Mouse (Mus musculus): ENCODE results near the gene Chd9. TPM values are rescaled to one million over a fixed set of nuclear protein-coding genes. Genes with fewer than 3 reads are reported as not detected.

The Chd9 gene
- polyA plus RNA-seq, 1 experiment from 2014 or later, result 25.3 TPM

DNA sequence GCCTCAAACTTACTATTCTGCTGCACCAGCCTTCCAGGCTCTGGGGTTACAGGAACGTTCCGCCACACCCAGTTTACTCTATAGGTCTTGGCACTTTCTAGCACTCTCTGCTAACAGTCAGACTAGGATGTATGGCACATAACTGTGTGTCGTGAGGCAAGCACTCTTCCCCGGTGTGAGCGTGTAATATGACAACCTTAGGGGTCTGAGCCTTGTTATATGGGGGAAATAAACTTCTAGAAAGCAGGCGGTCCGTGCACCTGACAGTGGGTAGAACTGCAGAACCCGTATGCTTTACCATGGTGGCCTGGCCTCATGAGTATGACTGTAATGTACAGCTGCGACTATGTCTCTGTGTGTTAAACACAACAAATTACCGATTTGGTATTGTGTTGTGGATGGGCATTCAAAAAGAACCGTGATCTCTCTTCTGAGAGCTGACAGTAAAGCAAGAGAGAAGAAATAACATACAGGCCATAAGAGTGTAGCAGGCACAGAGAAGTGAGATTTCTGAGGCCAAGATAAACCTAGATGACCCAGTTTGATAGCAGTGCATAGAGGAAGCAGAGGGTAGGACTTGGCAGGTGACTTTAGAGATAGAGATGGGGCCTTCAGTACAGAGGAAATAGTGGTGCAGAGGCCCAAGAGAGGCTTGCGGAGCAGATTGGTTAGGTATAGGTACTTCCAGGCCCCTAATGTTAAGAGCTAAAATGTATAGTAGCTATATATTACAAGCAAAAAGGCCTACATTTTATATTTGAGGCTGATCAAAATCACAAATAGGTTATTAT, 249.1 kb downstream of the Chd9 start:
- Histone ChIP-seq H3K9ac (ENCODE audit: low read depth, low read length) (no peak overlapping the region), H3K9me3 (ENCODE audit: control insufficient read depth, low read length) (no peaks in the 10 kb centered on the region), H3K4me3 (ENCODE audit: low read depth, low read length) (no peak overlapping the region), H3K36me3 (ENCODE audit: control insufficient read depth, insufficient read depth, low read length) (0 out of 2 replicates have a peak, but pooled peaks cover 3% of the 10 kb centered on the region), H3K27me3 (replicated peaks; ENCODE audit: control insufficient read depth, insufficient read depth, low read length) (no peaks in the 10 kb centered on the region), H3K27ac (ENCODE audit: low read depth, low read length) (no peak overlapping the region), H3K4me1 (replicated peaks; ENCODE audit: control insufficient read depth, insufficient read depth, low read length) (peaks cover 6% of the 10 kb centered on the region), H3K4me2 (no peak overlapping the region)
- peak; percentile 56; the same call in 1 of the 2 replicates for ATAC-seq (replicated peaks; ENCODE audit: low FRiP score)
- DNase-seq (ENCODE audit: low spot score), result no peak
- 73% methylated on average over 12 of the region's 12 CpGs for WGBS

DNA sequence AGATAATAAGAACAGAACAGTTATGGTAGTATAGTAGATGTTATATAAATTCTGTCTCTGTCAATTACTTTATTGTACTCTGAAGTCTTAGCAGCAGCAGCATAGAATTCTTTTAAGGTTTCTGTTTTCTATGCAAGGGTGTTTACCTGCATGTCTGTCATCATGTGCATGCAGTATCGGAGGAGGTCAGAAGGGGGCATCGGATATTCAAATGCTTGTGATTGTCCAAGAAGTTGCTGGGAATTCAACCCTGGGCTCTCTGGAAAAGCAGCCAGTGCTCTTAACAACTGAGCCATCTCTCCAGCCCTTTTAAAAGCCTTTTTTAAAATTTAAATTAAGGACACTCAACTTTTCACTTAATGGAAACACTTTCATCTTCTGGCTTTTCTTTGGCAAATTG, 251.5 kb downstream of the Chd9 start:
- H3K27me3 ChIP-seq (replicated peaks; ENCODE audit: control insufficient read depth, insufficient read depth, low read length), result no peaks in the 10 kb centered on the region
- no peak overlapping the region for H3K4me3 ChIP-seq (ENCODE audit: low read depth, low read length)
- no peak for DNase-seq (ENCODE audit: low spot score)
- H3K36me3 ChIP-seq (ENCODE audit: control insufficient read depth, insufficient read depth, low read length), result 0 out of 2 replicates have a peak, but pooled peaks cover 3% of the 10 kb centered on the region
- 89% methylated on average over 2 of the region's 2 CpGs for WGBS
- no peak overlapping the region for H3K4me2 ChIP-seq
- no peak for ATAC-seq (replicated peaks; ENCODE audit: low FRiP score)
- H3K27ac ChIP-seq (ENCODE audit: low read depth, low read length), result no peak overlapping the region
- H3K9me3 ChIP-seq (ENCODE audit: control insufficient read depth, low read length), result no peaks in the 10 kb centered on the region
- H3K9ac ChIP-seq (ENCODE audit: low read depth, low read length), result no peak overlapping the region
- H3K4me1 ChIP-seq (replicated peaks; ENCODE audit: control insufficient read depth, insufficient read depth, low read length), result peaks cover 6% of the 10 kb centered on the region

DNA sequence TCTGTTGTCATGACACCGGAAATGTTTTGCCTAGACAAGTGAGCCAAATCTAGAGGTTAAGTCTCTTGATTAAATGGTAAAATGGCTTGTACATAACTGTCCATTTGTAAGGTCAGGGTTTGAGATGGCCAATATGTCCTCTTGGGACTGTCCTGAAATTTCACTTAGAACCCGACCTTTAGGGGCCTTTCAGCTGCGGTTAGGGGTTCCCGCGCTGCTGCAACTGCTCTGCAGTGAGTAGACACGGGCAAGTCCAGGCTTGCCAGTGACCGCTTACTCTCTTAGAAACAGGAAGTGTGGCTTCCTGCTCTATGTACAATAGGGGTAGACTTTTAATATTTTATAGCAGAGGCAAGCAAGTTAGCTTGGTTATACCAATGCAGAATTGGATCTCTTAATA, 253.8 kb downstream of the Chd9 start:
- ATAC-seq (replicated peaks; ENCODE audit: low FRiP score) (peak; percentile 71; the same call in 1 of the 2 replicates), DNase-seq (ENCODE audit: low spot score) (no peak)
- H3K9ac ChIP-seq (ENCODE audit: low read depth, low read length), result no peak overlapping the region
- peaks cover 6% of the 10 kb centered on the region; the same call in 1 of the 2 replicates for H3K36me3 ChIP-seq (ENCODE audit: control insufficient read depth, insufficient read depth, low read length)
- H3K4me1 ChIP-seq (replicated peaks; ENCODE audit: control insufficient read depth, insufficient read depth, low read length), result peaks cover 6% of the 10 kb centered on the region
- no peak overlapping the region for H3K4me3 ChIP-seq (ENCODE audit: low read depth, low read length)
- peak overlapping the region; percentile 13; the same call in 1 of the 2 replicates for H3K4me2 ChIP-seq
- no peaks in the 10 kb centered on the region for H3K9me3 ChIP-seq (ENCODE audit: control insufficient read depth, low read length)
- H3K27ac ChIP-seq (ENCODE audit: low read depth, low read length), result 0 out of 2 replicates have a peak overlapping the region, but pooled peaks have one; percentile 28
- no peaks in the 10 kb centered on the region for H3K27me3 ChIP-seq (replicated peaks; ENCODE audit: control insufficient read depth, insufficient read depth, low read length)
- WGBS, result 48% methylated on average over 7 of the region's 7 CpGs

DNA sequence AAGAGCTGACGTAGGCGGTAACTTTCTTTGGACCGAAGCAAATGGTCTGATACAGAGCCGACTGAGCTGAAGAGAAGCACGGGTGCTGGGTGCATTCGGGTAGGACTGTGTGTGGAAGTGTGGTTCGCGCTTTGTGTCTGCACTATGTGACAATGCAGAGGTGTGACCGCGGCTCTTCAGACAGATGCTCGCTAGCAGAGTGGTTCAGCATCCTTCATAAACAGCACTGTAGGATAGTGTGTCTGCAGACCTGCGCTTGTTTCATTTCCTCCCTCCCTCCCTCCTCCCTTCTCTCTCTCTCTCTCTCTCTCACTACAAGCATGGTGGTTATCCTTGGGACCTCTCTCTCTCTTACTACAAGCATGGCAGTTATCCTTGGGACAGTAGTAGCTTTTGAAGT, 254.3 kb downstream of the Chd9 start:
- no peak; the same call in 1 of the 2 replicates for ATAC-seq (replicated peaks; ENCODE audit: low FRiP score)

DNA sequence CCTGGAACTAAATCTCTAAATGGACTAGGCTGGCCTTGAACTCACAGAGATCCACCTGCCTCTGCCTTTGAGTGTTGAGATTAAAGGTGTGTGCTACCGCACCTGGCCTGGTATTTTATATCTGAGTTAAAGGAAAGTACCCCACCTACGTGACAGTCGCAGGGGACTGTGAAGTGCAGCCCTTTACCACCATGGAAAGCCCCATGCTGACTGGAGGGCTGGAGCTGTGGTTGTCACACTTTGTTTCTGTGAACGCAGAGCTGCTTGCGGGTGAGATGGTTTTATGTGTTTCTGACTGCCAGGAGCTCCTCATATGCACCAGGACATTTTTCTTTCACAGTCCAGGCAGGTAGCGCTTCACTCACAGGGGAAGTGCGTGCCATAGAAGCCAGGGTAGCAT, 260.3 kb downstream of the Chd9 start:
- H3K9ac ChIP-seq (ENCODE audit: low read depth, low read length), result no peak overlapping the region
- DNase-seq (ENCODE audit: low spot score) (no peak), ATAC-seq (replicated peaks; ENCODE audit: low FRiP score) (no peak)
- no peaks in the 10 kb centered on the region for H3K4me1 ChIP-seq (replicated peaks; ENCODE audit: control insufficient read depth, insufficient read depth, low read length)
- no peaks in the 10 kb centered on the region for H3K9me3 ChIP-seq (ENCODE audit: control insufficient read depth, low read length)
- 92% methylated on average over 7 of the region's 7 CpGs for WGBS
- H3K4me3 ChIP-seq (ENCODE audit: low read depth, low read length), result no peak overlapping the region
- H3K27me3 ChIP-seq (replicated peaks; ENCODE audit: control insufficient read depth, insufficient read depth, low read length), result no peaks in the 10 kb centered on the region
- H3K27ac ChIP-seq (ENCODE audit: low read depth, low read length), result no peak overlapping the region
- no peak overlapping the region for H3K4me2 ChIP-seq
- peaks cover 3% of the 10 kb centered on the region; the same call in 1 of the 2 replicates for H3K36me3 ChIP-seq (ENCODE audit: control insufficient read depth, insufficient read depth, low read length)

More for the DNA sequence above, 254.3 kb downstream of the Chd9 start:
- Histone ChIP-seq H3K4me3 (ENCODE audit: low read depth, low read length) (no peak overlapping the region), H3K27ac (ENCODE audit: low read depth, low read length) (no peak overlapping the region), H3K4me2 (peak overlapping the region; percentile 13; the same call in 1 of the 2 replicates), H3K27me3 (replicated peaks; ENCODE audit: control insufficient read depth, insufficient read depth, low read length) (no peaks in the 10 kb centered on the region), H3K4me1 (replicated peaks; ENCODE audit: control insufficient read depth, insufficient read depth, low read length) (peaks cover under 1% of the 10 kb centered on the region), H3K9ac (ENCODE audit: low read depth, low read length) (no peak overlapping the region), H3K36me3 (ENCODE audit: control insufficient read depth, insufficient read depth, low read length) (peaks cover 6% of the 10 kb centered on the region; the same call in 1 of the 2 replicates), H3K9me3 (ENCODE audit: control insufficient read depth, low read length) (no peaks in the 10 kb centered on the region)
- DNase-seq (ENCODE audit: low spot score), result no peak
- 79% methylated on average over 12 of the region's 12 CpGs for WGBS

DNA sequence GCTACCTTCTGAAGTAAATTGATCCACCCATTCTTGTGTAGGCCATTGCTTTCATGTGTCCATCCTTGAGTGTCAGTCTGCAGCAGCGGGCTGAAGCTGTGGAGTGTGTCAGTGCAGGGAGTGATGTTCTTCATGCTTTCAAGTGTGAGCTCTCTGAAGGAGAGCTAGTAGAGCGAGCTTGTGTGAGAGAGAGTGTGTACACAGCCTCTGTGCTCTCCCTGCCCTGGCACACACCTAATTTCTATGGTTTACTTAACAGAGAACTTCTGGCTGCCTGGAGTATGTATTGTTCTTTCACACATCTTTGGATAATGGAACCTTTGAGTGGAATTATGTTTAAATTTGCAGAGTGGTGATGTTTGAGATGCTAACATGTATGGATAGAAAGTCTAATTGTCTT, 261.4 kb downstream of the Chd9 start:
- Histone ChIP-seq H3K27ac (ENCODE audit: low read depth, low read length) (no peak overlapping the region), H3K27me3 (replicated peaks; ENCODE audit: control insufficient read depth, insufficient read depth, low read length) (no peaks in the 10 kb centered on the region), H3K9me3 (ENCODE audit: control insufficient read depth, low read length) (no peaks in the 10 kb centered on the region), H3K4me2 (no peak overlapping the region), H3K4me1 (replicated peaks; ENCODE audit: control insufficient read depth, insufficient read depth, low read length) (no peaks in the 10 kb centered on the region), H3K36me3 (ENCODE audit: control insufficient read depth, insufficient read depth, low read length) (peaks cover 3% of the 10 kb centered on the region; the same call in 1 of the 2 replicates), H3K4me3 (ENCODE audit: low read depth, low read length) (no peak overlapping the region), H3K9ac (ENCODE audit: low read depth, low read length) (no peak overlapping the region)
- 85% methylated on average over 2 of the region's 2 CpGs for WGBS
- no peak for DNase-seq (ENCODE audit: low spot score)
- no peak for ATAC-seq (replicated peaks; ENCODE audit: low FRiP score)

DNA sequence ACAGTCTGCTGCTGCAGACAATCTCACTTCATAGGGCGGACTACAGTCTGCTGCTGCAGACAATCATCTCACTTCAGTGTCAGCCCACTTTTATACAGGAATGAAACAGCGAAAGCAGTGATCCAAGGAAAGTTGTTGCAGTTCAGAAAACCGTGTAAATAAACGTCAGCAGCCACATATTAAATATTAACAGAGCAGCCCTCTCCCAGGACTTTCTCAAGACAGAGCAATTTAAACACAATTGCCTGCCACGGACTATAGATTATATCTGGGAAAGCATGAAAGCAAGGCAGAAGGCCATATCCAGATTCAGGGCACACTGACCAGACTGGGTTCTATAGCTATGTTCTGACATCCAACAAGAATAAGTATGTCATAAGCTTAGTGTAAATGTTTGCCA, 266.0 kb downstream of the Chd9 start:
- no peak for DNase-seq (ENCODE audit: low spot score)
- peaks cover 2% of the 10 kb centered on the region; the same call in 1 of the 2 replicates for H3K36me3 ChIP-seq (ENCODE audit: control insufficient read depth, insufficient read depth, low read length)

DNA sequence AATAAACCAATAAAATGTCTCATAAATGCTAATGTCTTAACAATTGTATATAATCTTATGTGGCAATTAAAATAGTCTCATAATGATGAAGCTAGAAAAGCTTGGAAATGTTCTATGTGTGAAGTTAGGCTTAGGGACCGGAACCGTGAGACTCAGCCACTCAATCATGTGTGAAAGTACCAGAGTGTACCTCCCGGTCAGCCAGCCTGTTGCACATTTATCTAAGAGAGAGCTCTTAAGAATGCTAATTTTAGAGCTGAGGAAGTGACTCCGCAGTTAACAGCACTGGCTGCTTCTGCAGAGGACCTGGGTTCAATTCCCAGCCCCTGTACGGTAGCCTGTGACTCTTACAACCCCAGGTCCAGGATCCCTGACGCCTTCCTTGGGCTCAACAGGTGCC, 270.0 kb downstream of the Chd9 start:
- ATAC-seq (replicated peaks; ENCODE audit: low FRiP score), result no peak

More for the DNA sequence above, 266.0 kb downstream of the Chd9 start:
- Histone ChIP-seq H3K27ac (ENCODE audit: low read depth, low read length) (no peak overlapping the region), H3K9me3 (ENCODE audit: control insufficient read depth, low read length) (no peaks in the 10 kb centered on the region), H3K27me3 (replicated peaks; ENCODE audit: control insufficient read depth, insufficient read depth, low read length) (no peaks in the 10 kb centered on the region), H3K4me2 (no peak overlapping the region), H3K4me3 (ENCODE audit: low read depth, low read length) (no peak overlapping the region), H3K9ac (ENCODE audit: low read depth, low read length) (no peak overlapping the region), H3K4me1 (replicated peaks; ENCODE audit: control insufficient read depth, insufficient read depth, low read length) (no peaks in the 10 kb centered on the region)
- WGBS, result 78% methylated on average over 5 of the region's 5 CpGs
- ATAC-seq (replicated peaks; ENCODE audit: low FRiP score), result no peak

More for the DNA sequence above, 270.0 kb downstream of the Chd9 start:
- H3K36me3 ChIP-seq (ENCODE audit: control insufficient read depth, insufficient read depth, low read length), result peaks cover 2% of the 10 kb centered on the region; the same call in 1 of the 2 replicates
- H3K4me2 ChIP-seq, result no peak overlapping the region
- no peak overlapping the region for H3K9ac ChIP-seq (ENCODE audit: low read depth, low read length)
- no peaks in the 10 kb centered on the region for H3K4me1 ChIP-seq (replicated peaks; ENCODE audit: control insufficient read depth, insufficient read depth, low read length)
- no peaks in the 10 kb centered on the region for H3K27me3 ChIP-seq (replicated peaks; ENCODE audit: control insufficient read depth, insufficient read depth, low read length)
- H3K9me3 ChIP-seq (ENCODE audit: control insufficient read depth, low read length), result no peaks in the 10 kb centered on the region
- no peak for DNase-seq (ENCODE audit: low spot score)
- no peak overlapping the region for H3K4me3 ChIP-seq (ENCODE audit: low read depth, low read length)
- 83% methylated on average over 6 of the region's 6 CpGs for WGBS
- H3K27ac ChIP-seq (ENCODE audit: low read depth, low read length), result no peak overlapping the region
